Mouse (Mus musculus) heart, adult 2 months (tissue): ENCODE measurements around the gene Trnp1. TPM values are rescaled to one million over a fixed set of nuclear protein-coding genes. Genes with fewer than 3 reads are reported as not detected.

Experiments
- DNase-seq, 2 experiments: peaks; one replicate each; pipeline ENCODE4 v3.0.0; 2021
- H3K27ac ChIP-seq: fragments of 200-600 bp; 2 replicates; pipeline ENCODE4 v1.8.1; 2022
- H3K27me3 ChIP-seq: fragments of 200-500 bp; 2 replicates; pipeline ENCODE4 v1.6.1; 2012; ENCODE audit warnings: mild to moderate bottlenecking, low read length, inconsistent platforms, mixed read lengths; ENCODE audit not compliant: control insufficient read depth, insufficient read depth
- H3K36me3 ChIP-seq: fragments of 200-500 bp; 2 replicates; pipeline ENCODE4 v1.6.1; 2012; ENCODE audit warnings: low read length, inconsistent platforms; ENCODE audit not compliant: control insufficient read depth, insufficient read depth
- H3K4me1 ChIP-seq: fragments of 200-500 bp; 2 replicates; pipeline ENCODE4 v1.6.1; 2011; ENCODE audit warnings: low read length; ENCODE audit not compliant: control insufficient read depth, insufficient read depth
- H3K4me3 ChIP-seq: fragments of 200-600 bp; 2 replicates; pipeline ENCODE4 v1.8.1; 2022
- H3K79me2 ChIP-seq: fragments of 200-500 bp; replicated peaks from 2 replicates; pipeline ENCODE4 v1.6.1; 2012; ENCODE audit warnings: mild to moderate bottlenecking, inconsistent platforms, low read length, moderate library complexity, mixed read lengths; ENCODE audit not compliant: control insufficient read depth, insufficient read depth
- H3K9ac ChIP-seq: fragments of 200-500 bp; 2 replicates; pipeline ENCODE4 v1.6.1; 2012; ENCODE audit warnings: low read depth, mild to moderate bottlenecking, control low read depth, inconsistent platforms, low read length, mixed read lengths
- CTCF ChIP-seq: fragments of 200-600 bp; IDR thresholded peaks from 2 replicates; pipeline ENCODE4 v1.8.1; 2022; ENCODE audit warnings: antibody characterized with exemption, mild to moderate bottlenecking, moderate library complexity
- EP300 ChIP-seq: fragments of 200-500 bp; IDR thresholded peaks from 2 replicates; pipeline ENCODE4 v1.6.1; 2011; ENCODE audit warnings: low read depth, low read length, control low read depth; ENCODE audit not compliant: insufficient read depth
- POLR2A ChIP-seq: fragments of 200-500 bp; IDR thresholded peaks from 2 replicates; pipeline ENCODE4 v1.6.1; 2011; ENCODE audit warnings: mild to moderate bottlenecking, low read depth, low read length, control low read depth; ENCODE audit not compliant: insufficient read depth
- WGBS: fragments of 180-500 bp; shearing (Covaris S2); methylation state at CpG from one replicate; pipeline ENCODE4 v1.1.7; 2018; 5-methylcytosine and 5-hydroxymethylcytosine counted together
- intact Hi-C: fragments of 180-260 bp; cut with DNase I; formaldehyde crosslinking; loops from one replicate; pipeline ENCODE4 v1.15.1; 2025
- polyA plus RNA-seq: library from polyadenylated mRNA; depleted of rRNA; stranded (reverse); fragments of >200 nt; gene quantifications from 2 replicates; pipeline ENCODE4 v1.2.3, GENCODE M21; 2012; rRNA removed
- total RNA-seq, 2 experiments: library from RNA; stranded (reverse); gene quantifications; 2 replicates each; pipeline ENCODE4 v1.2.3; 2021

Gene Trnp1
- total and polyA plus RNA-seq, 3 experiments, result 2.0 to 2.4 (median 2.1) TPM

DNA sequence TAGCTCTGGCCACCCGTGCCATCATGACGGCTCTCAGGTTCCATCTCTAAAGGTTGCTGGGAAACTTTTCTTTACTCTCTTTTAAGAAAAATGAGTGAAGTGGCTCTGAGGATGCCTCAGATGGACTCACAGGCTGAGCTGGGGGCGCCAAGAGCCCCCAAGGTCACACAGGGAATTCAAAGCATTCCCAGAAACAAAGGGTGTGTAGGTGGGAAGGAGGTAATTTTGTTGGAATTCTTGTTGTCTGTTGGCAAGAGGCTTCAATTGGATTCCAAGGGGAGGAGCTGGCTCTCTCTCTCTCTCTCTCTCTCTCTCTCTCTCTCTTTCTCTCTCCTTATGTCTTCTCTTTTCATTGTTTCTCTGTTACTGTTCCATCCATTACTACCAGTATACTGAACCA is 56.2 kb downstream of the Trnp1 start:
- no peak overlapping the region for H3K27ac ChIP-seq
- no peaks in the 10 kb centered on the region for H3K36me3 ChIP-seq
- intact Hi-C loops, result no loop called here
- no peaks in the 10 kb centered on the region for H3K27me3 ChIP-seq
- DNase-seq, result no peak
- no peak overlapping the region for H3K9ac ChIP-seq
- H3K79me2 ChIP-seq, result no peaks in the 10 kb centered on the region
- no peak overlapping the region for H3K4me3 ChIP-seq
- 63% methylated on average over 3 of the region's 3 CpGs for WGBS
- TF ChIP-seq CTCF (no peak), POLR2A (no peak), EP300 (no peak)
- H3K4me1 ChIP-seq, result peaks cover 6% of the 10 kb centered on the region

Other genes starting within 250 kb of the Trnp1 start
- gene Sytl1, start 235.4 kb downstream of the Trnp1 start, total RNA-seq, result under 1 TPM; 0.29 to 0.61 TPM
- gene Sytl1, start 235.4 kb downstream of the Trnp1 start, polyA plus RNA-seq, result 0.53 and 0.80 TPM in 2 replicates
- 10 to 100 TPM; 31.9 to 33.9 TPM for gene Tmem222, start 220.8 kb downstream of the Trnp1 start, total RNA-seq
- 48.3 and 72.9 TPM in 2 replicates for gene Tmem222, start 220.8 kb downstream of the Trnp1 start, polyA plus RNA-seq
- 10 to 100 TPM; 73.6 to 96.1 TPM for gene Wdtc1, start 145.1 kb downstream of the Trnp1 start, total RNA-seq
- 61.8 and 65.1 TPM in 2 replicates for gene Wdtc1, start 145.1 kb downstream of the Trnp1 start, polyA plus RNA-seq
- gene Slc9a1, start 128.8 kb downstream of the Trnp1 start, total RNA-seq, result 10 to 100 TPM; 17.0 to 17.4 TPM
- gene Slc9a1, start 128.8 kb downstream of the Trnp1 start, polyA plus RNA-seq, result 21.4 and 21.5 TPM in 2 replicates
- 1 to 10 TPM; 2.0 to 2.3 TPM for gene Tent5b, start 18.4 kb downstream of the Trnp1 start, total RNA-seq
- 1.4 and 1.9 TPM in 2 replicates for gene Tent5b, start 18.4 kb downstream of the Trnp1 start, polyA plus RNA-seq
- gene Kdf1, start 20.4 kb upstream of the Trnp1 start, total RNA-seq, result not detected
- 0.23 TPM in 1 of 2 replicates, not detected in the other for gene Kdf1, start 20.4 kb upstream of the Trnp1 start, polyA plus RNA-seq
- gene Nudc, start 47.4 kb upstream of the Trnp1 start, total RNA-seq, result 10 to 100 TPM; 70.5 to 78.8 TPM
- gene Nudc, start 47.4 kb upstream of the Trnp1 start, polyA plus RNA-seq, result 40.5 and 52.5 TPM in 2 replicates
- 10 to 100 TPM; 13.1 to 14.5 TPM for gene Nr0b2, start 54.8 kb upstream of the Trnp1 start, total RNA-seq
- gene Nr0b2, start 54.8 kb upstream of the Trnp1 start, polyA plus RNA-seq, result 28.3 and 45.4 TPM in 2 replicates
- 1 to 10 TPM; 3.4 to 5.0 TPM for gene Gpatch3, start 76.2 kb upstream of the Trnp1 start, total RNA-seq
- gene Gpatch3, start 76.2 kb upstream of the Trnp1 start, polyA plus RNA-seq, result 1.9 and 2.1 TPM in 2 replicates
- gene Gpn2, start 85.8 kb upstream of the Trnp1 start, total RNA-seq, result 1 to 10 TPM; 6.8 to 7.3 TPM
- gene Gpn2, start 85.8 kb upstream of the Trnp1 start, polyA plus RNA-seq, result 12.1 and 17.7 TPM in 2 replicates
- gene Sfn, start 103.6 kb upstream of the Trnp1 start, total RNA-seq, result 1 to 10 TPM; 1.2 TPM
- 1.4 and 2.0 TPM in 2 replicates for gene Sfn, start 103.6 kb upstream of the Trnp1 start, polyA plus RNA-seq
- gene Zdhhc18, start 151.6 kb upstream of the Trnp1 start, total RNA-seq, result 10 to 100 TPM; 21.3 to 27.7 TPM
- gene Zdhhc18, start 151.6 kb upstream of the Trnp1 start, polyA plus RNA-seq, result 37.3 and 40.1 TPM in 2 replicates
- 10 to 100 TPM; 11.7 to 12.1 TPM for gene Pigv, start 174.1 kb upstream of the Trnp1 start, total RNA-seq
- 9.5 and 11.7 TPM in 2 replicates for gene Pigv, start 174.1 kb upstream of the Trnp1 start, polyA plus RNA-seq